Mouse (Mus musculus): ENCODE measurements around the gene Gm49380. TPM values are rescaled to one million over a fixed set of nuclear protein-coding genes. Genes with fewer than 3 reads are reported as not detected.

The Gm49380 gene
- polyA plus RNA-seq, 1 experiment from 2014 or later: not detected

GRCm38 (mm10) chr9:44031946-44032345 lies 81.4 kb downstream of the Gm49380 start:
- no peak for ATAC-seq (ENCODE audit: low FRiP score, low read depth)
- Histone ChIP-seq H3K4me3 (no peak overlapping the region), H3K4me2 (no peak overlapping the region), H3K4me1 (replicated peaks) (no peaks in the 10 kb centered on the region), H3K27me3 (no peaks in the 10 kb centered on the region), H3K27ac (replicated peaks) (no peak overlapping the region), H3K9me3 (no peaks in the 10 kb centered on the region), H3K36me3 (no peaks in the 10 kb centered on the region), H3K9ac (no peak overlapping the region)
- 87% methylated on average over 4 of the region's 4 CpGs for WGBS

- WGBS: 86% methylated on average over 5 of the region's 5 CpGs
- no peaks in the 10 kb centered on the region for H3K4me1 ChIP-seq (replicated peaks)
- no peak overlapping the region for H3K4me3 ChIP-seq
- no peaks in the 10 kb centered on the region for H3K27me3 ChIP-seq
- no peaks in the 10 kb centered on the region for H3K9me3 ChIP-seq
- no peak overlapping the region for H3K27ac ChIP-seq (replicated peaks)
- no peak overlapping the region for H3K9ac ChIP-seq
- ATAC-seq (ENCODE audit: low FRiP score, low read depth): no peak
- H3K36me3 ChIP-seq: no peaks in the 10 kb centered on the region
- H3K4me2 ChIP-seq: no peak overlapping the region
Observed at GRCm38 (mm10) chr9:44031079-44031478, 82.2 kb downstream of the Gm49380 start.

GRCm38 (mm10) chr9:44030646-44031045 lies 82.7 kb downstream of the Gm49380 start:
- Histone ChIP-seq H3K27ac (replicated peaks) (no peak overlapping the region), H3K4me2 (no peak overlapping the region), H3K36me3 (no peaks in the 10 kb centered on the region), H3K9ac (no peak overlapping the region), H3K27me3 (no peaks in the 10 kb centered on the region), H3K9me3 (no peaks in the 10 kb centered on the region), H3K4me1 (replicated peaks) (no peaks in the 10 kb centered on the region), H3K4me3 (no peak overlapping the region)
- ATAC-seq (ENCODE audit: low FRiP score, low read depth): no peak
- 89% methylated on average over 4 of the region's 4 CpGs for WGBS

GRCm38 (mm10) chr9:44029580-44030236 lies 83.6 kb downstream of the Gm49380 start:
- H3K27me3 ChIP-seq: no peaks in the 10 kb centered on the region
- H3K9me3 ChIP-seq: no peaks in the 10 kb centered on the region
- no peak overlapping the region for H3K27ac ChIP-seq (replicated peaks)
- H3K4me1 ChIP-seq (replicated peaks): no peaks in the 10 kb centered on the region
- WGBS: 63% methylated on average over 5 of the region's 5 CpGs
- H3K4me3 ChIP-seq: no peak overlapping the region
- no peak for ATAC-seq (ENCODE audit: low FRiP score, low read depth)
- no peak overlapping the region for H3K4me2 ChIP-seq
- H3K9ac ChIP-seq: no peak overlapping the region
- H3K36me3 ChIP-seq: no peaks in the 10 kb centered on the region

- Histone ChIP-seq H3K9ac (no peak overlapping the region), H3K27ac (replicated peaks) (no peak overlapping the region), H3K4me2 (no peak overlapping the region), H3K27me3 (no peaks in the 10 kb centered on the region), H3K9me3 (no peaks in the 10 kb centered on the region), H3K36me3 (no peaks in the 10 kb centered on the region), H3K4me3 (no peak overlapping the region), H3K4me1 (replicated peaks) (no peaks in the 10 kb centered on the region)
- 82% methylated on average over 3 of the region's 3 CpGs for WGBS
- no peak for ATAC-seq (ENCODE audit: low FRiP score, low read depth)
Observed at GRCm38 (mm10) chr9:44024096-44024495, 89.2 kb downstream of the Gm49380 start.

GRCm38 (mm10) chr9:44022100-44022847 lies 91.0 kb downstream of the Gm49380 start:
- Histone ChIP-seq H3K27ac (replicated peaks) (no peak overlapping the region), H3K9me3 (no peaks in the 10 kb centered on the region), H3K9ac (no peak overlapping the region), H3K36me3 (no peaks in the 10 kb centered on the region), H3K4me3 (no peak overlapping the region), H3K27me3 (no peaks in the 10 kb centered on the region), H3K4me2 (no peak overlapping the region), H3K4me1 (replicated peaks) (no peaks in the 10 kb centered on the region)
- 67% methylated on average over 8 of the region's 8 CpGs for WGBS
- ATAC-seq (ENCODE audit: low FRiP score, low read depth): no peak

- no peak for ATAC-seq (ENCODE audit: low FRiP score, low read depth)
- H3K4me2 ChIP-seq: no peak overlapping the region
- H3K36me3 ChIP-seq: no peaks in the 10 kb centered on the region
- H3K27me3 ChIP-seq: no peaks in the 10 kb centered on the region
- H3K4me1 ChIP-seq (replicated peaks): no peaks in the 10 kb centered on the region
- WGBS: 88% methylated on average over 7 of the region's 7 CpGs
- no peaks in the 10 kb centered on the region for H3K9me3 ChIP-seq
- no peak overlapping the region for H3K4me3 ChIP-seq
- no peak overlapping the region for H3K27ac ChIP-seq (replicated peaks)
- H3K9ac ChIP-seq: no peak overlapping the region
Observed at GRCm38 (mm10) chr9:44020001-44020400, 93.3 kb downstream of the Gm49380 start.

GRCm38 (mm10) chr9:44017846-44018245 lies 95.5 kb downstream of the Gm49380 start:
- no peak for ATAC-seq (ENCODE audit: low FRiP score, low read depth)
- Histone ChIP-seq H3K4me3 (no peak overlapping the region), H3K36me3 (no peaks in the 10 kb centered on the region), H3K9ac (no peak overlapping the region), H3K4me1 (replicated peaks) (peaks cover 4% of the 10 kb centered on the region), H3K27ac (replicated peaks) (no peak overlapping the region), H3K4me2 (no peak overlapping the region), H3K9me3 (no peaks in the 10 kb centered on the region), H3K27me3 (no peaks in the 10 kb centered on the region)
- 79% methylated on average over 5 of the region's 5 CpGs for WGBS

Other genes starting within 250 kb of the Gm49380 start
- 7.2 and 8.2 TPM in 2 replicates for gene Thy1, start 70.1 kb downstream of the Gm49380 start, polyA plus RNA-seq (2015; fragmentation: Nextera tagmentation; extraction: Ambion mirVana)
- gene Usp2, start 46.5 kb downstream of the Gm49380 start, polyA plus RNA-seq (2015; fragmentation: Nextera tagmentation; extraction: Ambion mirVana): 12.2 and 15.2 TPM in 2 replicates
- 0.13 and 0.35 TPM in 2 replicates for gene Mfrp, start 11.8 kb downstream of the Gm49380 start, polyA plus RNA-seq (2015; fragmentation: Nextera tagmentation; extraction: Ambion mirVana)
- gene C1qtnf5, start 6.3 kb downstream of the Gm49380 start, polyA plus RNA-seq (2015; fragmentation: Nextera tagmentation; extraction: Ambion mirVana): 6.6 and 8.7 TPM in 2 replicates
- 33.9 and 37.4 TPM in 2 replicates for gene Rnf26, start within 50 bp of the Gm49380 start, polyA plus RNA-seq (2015; fragmentation: Nextera tagmentation; extraction: Ambion mirVana)
- 11.3 and 13.7 TPM in 2 replicates for gene Mcam, start 21.0 kb upstream of the Gm49380 start, polyA plus RNA-seq (2015; fragmentation: Nextera tagmentation; extraction: Ambion mirVana)
- gene Cbl, start 120.5 kb upstream of the Gm49380 start, polyA plus RNA-seq (2015; fragmentation: Nextera tagmentation; extraction: Ambion mirVana): 20.3 and 22.5 TPM in 2 replicates
- gene Ccdc153, start 127.2 kb upstream of the Gm49380 start, polyA plus RNA-seq (2015; fragmentation: Nextera tagmentation; extraction: Ambion mirVana): not detected in 2 replicates
- gene Pdzd3, start 138.0 kb upstream of the Gm49380 start, polyA plus RNA-seq (2015; fragmentation: Nextera tagmentation; extraction: Ambion mirVana): 0.39 and 0.87 TPM in 2 replicates
- gene Nlrx1, start 155.1 kb upstream of the Gm49380 start, polyA plus RNA-seq (2015; fragmentation: Nextera tagmentation; extraction: Ambion mirVana): 4.1 and 5.9 TPM in 2 replicates
- gene Abcg4, start 175.1 kb upstream of the Gm49380 start, polyA plus RNA-seq (2015; fragmentation: Nextera tagmentation; extraction: Ambion mirVana): 28.7 and 32.1 TPM in 2 replicates
- gene Hinfp, start 192.2 kb upstream of the Gm49380 start, polyA plus RNA-seq (2015; fragmentation: Nextera tagmentation; extraction: Ambion mirVana): 25.7 and 28.8 TPM in 2 replicates
- gene C2cd2l, start 206.8 kb upstream of the Gm49380 start, polyA plus RNA-seq (2015; fragmentation: Nextera tagmentation; extraction: Ambion mirVana): 28.7 and 29.3 TPM in 2 replicates
- gene Dpagt1, start 212.5 kb upstream of the Gm49380 start, polyA plus RNA-seq (2015; fragmentation: Nextera tagmentation; extraction: Ambion mirVana): 37.5 and 38.7 TPM in 2 replicates
- gene H2afx, start 221.2 kb upstream of the Gm49380 start, polyA plus RNA-seq (2015; fragmentation: Nextera tagmentation; extraction: Ambion mirVana): 133 and 149 TPM in 2 replicates
- 64.8 and 64.9 TPM in 2 replicates for gene Hmbs, start 230.7 kb upstream of the Gm49380 start, polyA plus RNA-seq (2015; fragmentation: Nextera tagmentation; extraction: Ambion mirVana)
- gene Vps11, start 248.2 kb upstream of the Gm49380 start, polyA plus RNA-seq (2015; fragmentation: Nextera tagmentation; extraction: Ambion mirVana): 40.3 and 45.0 TPM in 2 replicates